Mouse (Mus musculus): Measurements from ENCODE around the gene Ftl1-ps1. TPM values are rescaled to one million over a fixed set of nuclear protein-coding genes. Genes with fewer than 3 reads are reported as not detected.

Ftl1-ps1 gene
- polyA plus RNA-seq, 1 experiment from 2014 or later = 93.4 TPM

GRCm38 (mm10) chr13:74390371-74390990, 9.0 kb upstream of the Ftl1-ps1 start, which contains the start of gene Zfp72:
Zfp72 (minus strand) TSS chr13:74390836.
- Histone ChIP-seq H3K27ac (ENCODE audit: low read length) (peak within 1 kb of the TSS; percentile 67; the same call in 1 of the 2 replicates), H3K36me3 (ENCODE audit: insufficient read depth, low read length) (no peaks in the 10 kb centered on the region), H3K9me3 (ENCODE audit: low read length) (no peaks in the 10 kb centered on the region), H3K9ac (replicated peaks; ENCODE audit: low read length) (peak within 1 kb of the TSS; percentile 82), H3K4me2 (replicated peaks; ENCODE audit: low read depth, low read length) (peak within 1 kb of the TSS; percentile 74), H3K4me1 (ENCODE audit: insufficient read depth, low read length) (0 out of 2 replicates have a peak, but pooled peaks cover 8% of the 10 kb centered on the region), H3K4me3 (ENCODE audit: low read length) (peak within 1 kb of the TSS; percentile 81), H3K27me3 (ENCODE audit: insufficient read depth, low read length) (no peaks in the 10 kb centered on the region)
- under 1% methylated on average over 14 of the region's 14 CpGs for WGBS
- ATAC-seq (ENCODE audit: low FRiP score, low TSS enrichment) = peak; percentile 92

GRCm38 (mm10) chr13:74391156-74391555, 8.3 kb upstream of the Ftl1-ps1 start:
- Histone ChIP-seq H3K36me3 (ENCODE audit: insufficient read depth, low read length) (no peaks in the 10 kb centered on the region), H3K4me3 (ENCODE audit: low read length) (no peak overlapping the region), H3K27ac (ENCODE audit: low read length) (no peak overlapping the region), H3K9me3 (ENCODE audit: low read length) (no peaks in the 10 kb centered on the region), H3K4me1 (ENCODE audit: insufficient read depth, low read length) (0 out of 2 replicates have a peak, but pooled peaks cover 8% of the 10 kb centered on the region), H3K9ac (replicated peaks; ENCODE audit: low read length) (no peak overlapping the region), H3K4me2 (replicated peaks; ENCODE audit: low read depth, low read length) (no peak overlapping the region), H3K27me3 (ENCODE audit: insufficient read depth, low read length) (no peaks in the 10 kb centered on the region)
- ATAC-seq (ENCODE audit: low FRiP score, low TSS enrichment) = peak; percentile 50; the same call in 1 of the 2 replicates
- 65% methylated on average over 2 of the region's 2 CpGs for WGBS

- WGBS = 22% methylated on average over 19 of the region's 19 CpGs
- Histone ChIP-seq H3K4me3 (ENCODE audit: low read length) (no peak overlapping the region), H3K9ac (replicated peaks; ENCODE audit: low read length) (no peak overlapping the region), H3K4me2 (replicated peaks; ENCODE audit: low read depth, low read length) (no peak overlapping the region), H3K36me3 (ENCODE audit: insufficient read depth, low read length) (peaks cover 18% of the 10 kb centered on the region; the same call in 1 of the 2 replicates), H3K4me1 (ENCODE audit: insufficient read depth, low read length) (no peaks in the 10 kb centered on the region), H3K27ac (ENCODE audit: low read length) (no peak overlapping the region), H3K27me3 (ENCODE audit: insufficient read depth, low read length) (no peaks in the 10 kb centered on the region), H3K9me3 (ENCODE audit: low read length) (peaks cover 40% of the 10 kb centered on the region)
- no peak for ATAC-seq (ENCODE audit: low FRiP score, low TSS enrichment)
Measured at GRCm38 (mm10) chr13:74439895-74440294, 40.4 kb downstream of the Ftl1-ps1 start.

MicroRNAs encoded within 50 kb of the gene (microRNA counts, 519-probe panel; counts per million panel counts)
- 104 counts per million, percentile 35 among the panel's probes with 10 or more counts for microRNA mmu-miR-692

Small RNA genes lying within 50 kb of the gene (microRNA-seq; reads per million reads assigned to microRNA genes)
- not detected for gene Mir692-3

Other genes with a start within 250 kb of the Ftl1-ps1 start
- 68.1 and 70.0 TPM in 2 replicates for gene Exoc3, start 191.0 kb upstream of the Ftl1-ps1 start, polyA plus RNA-seq (2015; fragmentation: Nextera tagmentation; extraction: Ambion mirVana)
- gene Ahrr, start 107.4 kb upstream of the Ftl1-ps1 start, polyA plus RNA-seq (2015; fragmentation: Nextera tagmentation; extraction: Ambion mirVana) = 0.46 and 0.55 TPM in 2 replicates
- gene Pdcd6, start 82.1 kb upstream of the Ftl1-ps1 start, polyA plus RNA-seq (2015; fragmentation: Nextera tagmentation; extraction: Ambion mirVana) = 166 and 172 TPM in 2 replicates
- 383 and 417 TPM in 2 replicates for gene Sdha, start 49.4 kb upstream of the Ftl1-ps1 start, polyA plus RNA-seq (2015; fragmentation: Nextera tagmentation; extraction: Ambion mirVana)
- 45.2 and 58.1 TPM in 2 replicates for gene Ccdc127, start 49.4 kb upstream of the Ftl1-ps1 start, polyA plus RNA-seq (2015; fragmentation: Nextera tagmentation; extraction: Ambion mirVana)
- not detected in 2 replicates for gene Lrrc14b, start 35.7 kb upstream of the Ftl1-ps1 start, polyA plus RNA-seq (2015; fragmentation: Nextera tagmentation; extraction: Ambion mirVana)
- gene Zfp72, start 8.9 kb upstream of the Ftl1-ps1 start, polyA plus RNA-seq (2015; fragmentation: Nextera tagmentation; extraction: Ambion mirVana) = 7.1 and 8.6 TPM in 2 replicates
- 25.7 and 27.4 TPM in 2 replicates for gene Zfp825, start 94.3 kb downstream of the Ftl1-ps1 start, polyA plus RNA-seq (2015; fragmentation: Nextera tagmentation; extraction: Ambion mirVana)
- gene Erap1, start 239.9 kb downstream of the Ftl1-ps1 start, polyA plus RNA-seq (2015; fragmentation: Nextera tagmentation; extraction: Ambion mirVana) = 19.3 and 21.4 TPM in 2 replicates